Mouse (Mus musculus): ENCODE results near the gene Acot8.

The Acot8 gene

GRCm38 (mm10) chr2:164783926-164784581 is 20.6 kb downstream of the Acot8 start:
- no peak for DNase-seq (ENCODE audit: low spot score)

GRCm38 (mm10) chr2:164781876-164782275 is 22.8 kb downstream of the Acot8 start:
- no peak for DNase-seq (ENCODE audit: low spot score)

GRCm38 (mm10) chr2:164779481-164780086 is 25.1 kb downstream of the Acot8 start, which contains the start of gene Tnnc2:
TSS of gene Tnnc2 (minus strand) at chr2:164779967.
- DNase-seq (ENCODE audit: low spot score): no peak

- DNase-seq (ENCODE audit: low spot score): no peak
Measured at GRCm38 (mm10) chr2:164778809-164779208, 25.9 kb downstream of the Acot8 start.

GRCm38 (mm10) chr2:164778015-164778287 is 26.7 kb downstream of the Acot8 start:
- no peak for DNase-seq (ENCODE audit: low spot score)

- DNase-seq (ENCODE audit: low spot score): no peak
Measured at GRCm38 (mm10) chr2:164777246-164778014, 27.3 kb downstream of the Acot8 start.

GRCm38 (mm10) chr2:164776801-164777200 is 27.9 kb downstream of the Acot8 start:
- DNase-seq (ENCODE audit: low spot score): no peak

GRCm38 (mm10) chr2:164776130-164776529 is 28.6 kb downstream of the Acot8 start:
- no peak for DNase-seq (ENCODE audit: low spot score)

- no peak for DNase-seq (ENCODE audit: low spot score)
Measured at GRCm38 (mm10) chr2:164773989-164774364, 30.7 kb downstream of the Acot8 start.

- no peak for DNase-seq (ENCODE audit: low spot score)
Measured at GRCm38 (mm10) chr2:164773229-164773988, 31.3 kb downstream of the Acot8 start.

- DNase-seq (ENCODE audit: low spot score): no peak
Measured at GRCm38 (mm10) chr2:164771123-164771522, 33.6 kb downstream of the Acot8 start.

GRCm38 (mm10) chr2:164770279-164770678 is 34.4 kb downstream of the Acot8 start:
- DNase-seq (ENCODE audit: low spot score): no peak

GRCm38 (mm10) chr2:164769258-164770037 is 35.2 kb downstream of the Acot8 start, which contains the start of gene Ube2c:
TSS of gene Ube2c (plus strand) at chr2:164769898.
- DNase-seq (ENCODE audit: low spot score): peak; percentile 96

- no peak for DNase-seq (ENCODE audit: low spot score)
Measured at GRCm38 (mm10) chr2:164767812-164768540, 36.7 kb downstream of the Acot8 start.

- DNase-seq (ENCODE audit: low spot score): no peak
Measured at GRCm38 (mm10) chr2:164765841-164766240, 38.8 kb downstream of the Acot8 start.

- DNase-seq (ENCODE audit: low spot score): no peak
Measured at GRCm38 (mm10) chr2:164762593-164762992, 42.1 kb downstream of the Acot8 start.

GRCm38 (mm10) chr2:164761971-164762370 is 42.7 kb downstream of the Acot8 start:
- DNase-seq (ENCODE audit: low spot score): no peak

- no peak for DNase-seq (ENCODE audit: low spot score)
Measured at GRCm38 (mm10) chr2:164761502-164761901, 43.2 kb downstream of the Acot8 start.

GRCm38 (mm10) chr2:164760059-164760833 is 44.4 kb downstream of the Acot8 start:
- no peak for DNase-seq (ENCODE audit: low spot score)

GRCm38 (mm10) chr2:164758692-164759091 is 46.0 kb downstream of the Acot8 start:
- DNase-seq (ENCODE audit: low spot score): no peak
